Mouse (Mus musculus) G1E (cell line): ENCODE results near the gene Cspg4. TPM values are rescaled to one million over a fixed set of nuclear protein-coding genes. Genes with fewer than 3 reads are reported as not detected.
"Not testable (repeated sequence)": the region's sequence is repeated elsewhere in the genome, so short reads cannot be mapped to it uniquely, and the experiment has no call there.

ENCODE experiments used
- ATAC-seq: 2 replicates; pipeline ENCODE4 v1.8.0; 2016; ENCODE audit warnings: mild to moderate bottlenecking; ENCODE audit not compliant: insufficient number of reproducible peaks, poor library complexity, low FRiP score, severe bottlenecking; ENCODE audit errors: extremely low read depth
- DNase-seq: peaks from one replicate; pipeline ENCODE4 v3.0.0; 2012; ENCODE audit warnings: low spot score
- H3K27me3 ChIP-seq: 2 replicates; pipeline ENCODE4 v1.6.1; 2012; ENCODE audit warnings: mild to moderate bottlenecking, low read length, inconsistent platforms; ENCODE audit not compliant: insufficient read depth
- H3K36me3 ChIP-seq: replicated peaks from 2 replicates; pipeline ENCODE3; 2012; ENCODE audit warnings: mild to moderate bottlenecking, inconsistent platforms
- H3K4me1 ChIP-seq: 2 replicates; pipeline ENCODE4 v1.6.1; 2012; ENCODE audit warnings: low read depth, low read length, inconsistent platforms, mixed read lengths; ENCODE audit not compliant: insufficient read depth
- H3K4me3 ChIP-seq: 2 replicates; pipeline ENCODE4 v1.5.1; 2012; ENCODE audit warnings: low read depth, mild to moderate bottlenecking, inconsistent platforms, low read length, moderate library complexity, mixed read lengths
- H3K9me3 ChIP-seq: replicated peaks from 2 replicates; pipeline ENCODE4 v1.6.1; 2012; ENCODE audit warnings: inconsistent platforms
- CTCF ChIP-seq: IDR thresholded peaks from 2 replicates; pipeline ENCODE4 v1.5.1; 2012; ENCODE audit warnings: low read depth, low read length, inconsistent platforms, mixed read lengths
- GATA1 ChIP-seq: IDR thresholded peaks from 2 replicates; pipeline ENCODE4 v1.6.1; 2012; ENCODE audit warnings: borderline replicate concordance, low read length, inconsistent platforms, mixed read lengths
- GATA2 ChIP-seq: IDR thresholded peaks from 2 replicates; pipeline ENCODE4 v1.6.1; 2012; ENCODE audit warnings: low read depth, low read length, inconsistent platforms, borderline replicate concordance
- POLR2AphosphoS5 ChIP-seq: IDR thresholded peaks from 2 replicates; pipeline ENCODE4 v1.6.1; 2012; ENCODE audit warnings: low read depth, low read length, inconsistent platforms; ENCODE audit not compliant: insufficient replicate concordance
- TAL1 ChIP-seq: conservative IDR thresholded peaks from 2 replicates; pipeline ENCODE4 v1.6.1; 2012; ENCODE audit warnings: low read depth, low read length, inconsistent platforms, mixed read lengths
- polyA plus RNA-seq: library from polyadenylated mRNA; stranded (reverse); fragments of >175 nt; gene quantifications from 2 replicates; pipeline ENCODE4 v1.2.3, GENCODE M21; 2012
- total RNA-seq, 2 experiments: library from RNA; stranded (forward) in 1 of 2; stranded (reverse) in 1 of 2; fragments of 200-1000 nt in 1 of 2; fragments of >200 nt in 1 of 2; fragmentation: Nextera tagmentation in 1 of 2; gene quantifications; 2 replicates each; pipeline ENCODE4 v1.2.3; 2014 to 2017

The Cspg4 gene
- total and polyA plus RNA-seq, 3 experiments, result 0.16 TPM; not detected in 2

DNA sequence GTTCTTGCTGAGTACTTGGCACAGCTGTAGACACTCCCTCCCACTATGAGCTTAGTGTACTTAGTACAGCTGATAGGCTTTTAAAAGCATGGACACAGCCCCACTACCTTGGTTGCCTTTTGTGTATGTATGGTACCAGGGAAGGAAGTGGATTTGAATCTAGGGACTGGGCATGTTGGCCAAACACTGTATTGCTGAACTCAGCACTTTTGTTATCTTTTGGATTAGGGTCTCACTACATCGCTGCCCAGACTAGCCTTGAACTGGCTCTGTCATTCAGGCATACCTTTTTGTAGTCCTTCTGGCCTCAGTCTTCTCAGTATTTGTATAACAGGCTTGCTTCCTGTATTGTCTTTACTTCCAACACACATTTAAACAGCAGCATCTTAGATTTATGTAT, 65.7 kb downstream of the Cspg4 start:
- no peak for DNase-seq
- Histone ChIP-seq H3K36me3 (peaks cover 10% of the 10 kb centered on the region), H3K4me1 (peaks cover 28% of the 10 kb centered on the region), H3K9me3 (peaks cover 1% of the 10 kb centered on the region; the same call in 1 of the 2 replicates), H3K27me3 (peaks cover 22% of the 10 kb centered on the region), H3K4me3 (no peak overlapping the region)
- no peak for TF ChIP-seq POLR2AphosphoS5
- no peak for TF ChIP-seq GATA2
- no peak for ATAC-seq

GRCm38 (mm10) chr9:56936861-56937222, 72.0 kb downstream of the Cspg4 start:
- TF ChIP-seq CTCF (no peak), GATA2 (no peak), GATA1 (no peak), TAL1 (no peak), POLR2AphosphoS5 (no peak)
- Histone ChIP-seq H3K36me3 (peaks cover 26% of the 10 kb centered on the region), H3K4me3 (peak overlapping the region; percentile 94), H3K9me3 (peaks cover 4% of the 10 kb centered on the region; the same call in 1 of the 2 replicates), H3K27me3 (no peaks in the 10 kb centered on the region), H3K4me1 (peaks cover 23% of the 10 kb centered on the region)
- ATAC-seq, result no peak
- no peak for DNase-seq

- H3K4me3 ChIP-seq, result peak within 1 kb of the TSS; percentile 94
- peaks cover 4% of the 10 kb centered on the region; the same call in 1 of the 2 replicates for H3K9me3 ChIP-seq
- peak; percentile 82 for ATAC-seq
- peaks cover 23% of the 10 kb centered on the region for H3K4me1 ChIP-seq
- H3K36me3 ChIP-seq, result peaks cover 32% of the 10 kb centered on the region
- TF ChIP-seq POLR2AphosphoS5 (no peak), TAL1 (no peak), GATA1 (no peak), GATA2 (no peak), CTCF (no peak)
- DNase-seq, result peak; percentile 94
- H3K27me3 ChIP-seq, result no peaks in the 10 kb centered on the region
These were observed 72.7 kb downstream of the Cspg4 start, which contains the start of gene Imp3 for GRCm38 (mm10) chr9:56937223-56938160. Gene Imp3 (plus strand): TSS chr9:56937475.

DNA sequence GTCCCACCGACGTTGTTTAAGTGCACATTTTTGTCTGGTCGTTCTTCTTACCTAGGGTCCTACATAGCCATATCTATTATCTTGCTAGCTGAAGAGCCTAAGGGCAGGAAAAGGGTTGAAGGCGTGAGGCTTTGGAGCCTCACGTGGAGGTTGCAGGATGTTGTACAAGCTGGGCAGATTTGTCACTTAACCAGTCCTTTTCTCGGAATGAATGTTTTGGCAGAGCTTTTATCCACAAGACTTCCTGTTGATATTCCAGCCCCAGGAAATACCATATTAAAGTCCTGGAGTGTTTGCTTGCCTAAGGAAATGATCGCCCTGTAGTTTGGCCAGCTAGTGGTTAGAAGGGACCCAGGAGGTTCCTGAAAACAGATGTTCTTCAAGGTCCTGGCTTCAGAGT, 73.5 kb downstream of the Cspg4 start:
- peaks cover 38% of the 10 kb centered on the region for H3K36me3 ChIP-seq
- ATAC-seq (no peak), DNase-seq (no peak)
- H3K27me3 ChIP-seq, result no peaks in the 10 kb centered on the region
- H3K9me3 ChIP-seq, result peaks cover 4% of the 10 kb centered on the region; the same call in 1 of the 2 replicates
- no peak for TF ChIP-seq GATA2
- TF ChIP-seq POLR2AphosphoS5, result no peak
- TF ChIP-seq TAL1, result no peak
- TF ChIP-seq GATA1, result no peak
- peak overlapping the region; percentile 94 for H3K4me3 ChIP-seq
- peaks cover 23% of the 10 kb centered on the region for H3K4me1 ChIP-seq

DNA sequence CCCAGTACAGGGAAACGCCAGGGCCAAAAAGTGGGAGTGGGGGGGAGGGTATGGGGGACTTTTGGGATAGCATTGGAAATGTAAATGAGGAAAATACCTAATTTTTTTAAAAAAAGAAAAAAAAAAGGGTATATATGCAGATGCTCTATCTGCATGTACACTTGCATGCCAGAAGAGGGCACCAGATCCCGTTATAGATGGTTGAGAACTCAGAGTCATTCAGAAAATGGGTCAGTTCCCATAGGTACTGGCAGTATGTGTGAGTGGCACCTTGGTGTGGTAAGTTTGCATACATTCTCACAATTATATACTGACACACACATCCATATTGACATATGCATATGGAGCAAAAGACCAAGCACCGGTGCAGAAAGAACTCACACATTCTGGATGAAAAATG, 82.6 kb downstream of the Cspg4 start:
- not testable (repeated sequence) for H3K27me3 ChIP-seq, ATAC-seq, H3K4me3 ChIP-seq, DNase-seq, H3K9me3 ChIP-seq
- Histone ChIP-seq H3K4me1 (peaks cover 24% of the 10 kb centered on the region), H3K36me3 (peaks cover 20% of the 10 kb centered on the region)
- peak; percentile 63 for TF ChIP-seq CTCF

DNA sequence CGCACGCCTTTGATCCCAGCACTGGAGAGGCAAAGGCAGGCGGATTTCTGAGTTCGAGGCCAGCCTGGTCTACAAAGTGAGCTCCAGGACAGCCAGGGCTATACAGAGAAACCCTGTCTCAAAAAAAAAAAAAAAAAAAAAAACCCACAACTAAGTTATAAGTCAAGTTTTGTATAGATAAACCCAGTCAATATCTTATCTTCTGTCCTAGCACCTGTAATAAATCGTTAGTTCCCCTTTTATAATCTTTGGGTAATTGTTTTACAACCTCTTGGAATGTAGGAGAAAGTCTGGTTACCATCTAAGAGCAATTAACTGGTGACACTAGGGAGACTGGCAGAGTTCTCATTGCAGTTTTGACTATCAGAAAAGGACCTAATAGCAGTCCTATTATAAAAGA, 83.9 kb downstream of the Cspg4 start:
- not testable (repeated sequence) for H3K27me3 ChIP-seq, ATAC-seq, H3K9me3 ChIP-seq, H3K4me3 ChIP-seq, DNase-seq
- Histone ChIP-seq H3K4me1 (peaks cover 30% of the 10 kb centered on the region), H3K36me3 (peaks cover 19% of the 10 kb centered on the region)
- peak; percentile 45; the same call in 1 of the 2 replicates for TF ChIP-seq TAL1

Other genes starting within 250 kb of the Cspg4 start
- not detected in 2 replicates for gene Lingo1, start 68.6 kb upstream of the Cspg4 start, total RNA-seq (2014; fragmentation: Nextera tagmentation)
- 0.11 and 0.12 TPM in 2 replicates for gene Lingo1, start 68.6 kb upstream of the Cspg4 start, total RNA-seq (2017)
- gene Lingo1, start 68.6 kb upstream of the Cspg4 start, polyA plus RNA-seq, result not detected in 2 replicates
- not detected in 2 replicates for gene Odf3l1, start 354 bp upstream of the Cspg4 start, total RNA-seq (2014; fragmentation: Nextera tagmentation)
- gene Odf3l1, start 354 bp upstream of the Cspg4 start, total RNA-seq (2017), result not detected in 2 replicates
- gene Odf3l1, start 354 bp upstream of the Cspg4 start, polyA plus RNA-seq, result not detected in 2 replicates
- 5.8 and 6.9 TPM in 2 replicates for gene Snx33, start 63.3 kb downstream of the Cspg4 start, total RNA-seq (2014; fragmentation: Nextera tagmentation)
- 6.5 and 7.4 TPM in 2 replicates for gene Snx33, start 63.3 kb downstream of the Cspg4 start, total RNA-seq (2017)
- 0.96 and 1.2 TPM in 2 replicates for gene Snx33, start 63.3 kb downstream of the Cspg4 start, polyA plus RNA-seq
- gene Imp3, start 72.4 kb downstream of the Cspg4 start, total RNA-seq (2014; fragmentation: Nextera tagmentation), result 42.1 and 49.6 TPM in 2 replicates
- gene Imp3, start 72.4 kb downstream of the Cspg4 start, total RNA-seq (2017), result 67.1 and 72.5 TPM in 2 replicates
- 61.8 and 68.6 TPM in 2 replicates for gene Imp3, start 72.4 kb downstream of the Cspg4 start, polyA plus RNA-seq
- 18.2 and 19.2 TPM in 2 replicates for gene Snupn, start 85.8 kb downstream of the Cspg4 start, total RNA-seq (2014; fragmentation: Nextera tagmentation)
- 18.7 and 21.3 TPM in 2 replicates for gene Snupn, start 85.8 kb downstream of the Cspg4 start, total RNA-seq (2017)
- 1.7 and 2.4 TPM in 2 replicates for gene Snupn, start 85.8 kb downstream of the Cspg4 start, polyA plus RNA-seq
- gene Ptpn9, start 129.9 kb downstream of the Cspg4 start, total RNA-seq (2014; fragmentation: Nextera tagmentation), result 29.6 and 36.1 TPM in 2 replicates
- 26.2 and 29.2 TPM in 2 replicates for gene Ptpn9, start 129.9 kb downstream of the Cspg4 start, total RNA-seq (2017)
- 62.4 and 69.9 TPM in 2 replicates for gene Ptpn9, start 129.9 kb downstream of the Cspg4 start, polyA plus RNA-seq
- gene Sin3a, start 207.0 kb downstream of the Cspg4 start, total RNA-seq (2014; fragmentation: Nextera tagmentation), result 78.5 and 116 TPM in 2 replicates
- 45.0 and 46.1 TPM in 2 replicates for gene Sin3a, start 207.0 kb downstream of the Cspg4 start, total RNA-seq (2017)
- gene Sin3a, start 207.0 kb downstream of the Cspg4 start, polyA plus RNA-seq, result 15.4 and 24.1 TPM in 2 replicates